In the genomic region with DNA sequence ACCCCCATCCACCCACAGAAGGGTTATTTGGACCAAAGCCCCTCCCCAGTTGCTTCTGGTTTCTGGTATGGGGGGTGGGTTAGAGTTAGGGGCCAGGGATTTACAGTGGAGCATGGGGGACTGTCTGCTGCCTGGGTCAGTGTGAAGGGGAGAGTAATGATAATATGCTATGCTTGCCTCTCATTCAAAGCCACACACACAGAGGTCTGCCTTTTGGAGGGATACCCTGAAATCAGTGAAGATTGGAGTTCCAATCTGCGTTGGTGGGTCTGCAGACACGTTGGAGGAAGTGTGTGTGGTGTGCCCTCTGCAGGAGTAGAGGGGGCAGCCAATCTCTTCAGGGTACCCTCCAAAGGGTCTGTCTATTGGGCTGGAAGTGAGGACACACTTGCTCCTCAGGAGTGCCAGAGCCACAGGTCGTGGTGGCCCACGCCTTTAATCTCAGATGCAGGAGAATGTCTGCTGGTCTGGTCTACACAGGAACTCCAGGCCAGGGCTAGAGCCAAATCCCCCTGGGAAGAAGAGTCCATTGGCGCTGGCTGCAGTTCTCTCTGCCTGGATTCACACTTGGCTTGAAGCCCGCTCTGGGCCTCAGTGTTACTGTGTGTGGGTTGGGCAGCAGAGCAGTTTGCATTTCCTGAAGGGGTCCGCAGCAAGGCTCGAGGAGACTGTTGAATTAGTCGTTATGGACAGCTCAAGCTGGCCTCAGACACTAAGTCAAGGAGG, we compare ENCODE assay signal across 8 mouse cellular contexts. TPM values are rescaled to one million over a fixed set of nuclear protein-coding genes. Genes with fewer than 3 reads are reported as not detected.
DNase-seq lines count a peak whose midpoint lies in the region; ATAC-seq and TF ChIP-seq lines count a peak whose summit lies in the region.

No protein-coding gene starts in this region.

- peaks cover 77% of the 10 kb centered on the region for H3K27me3 ChIP-seq in heart, embryonic 12.5 days (replicated peaks)
- H3K27me3 ChIP-seq in G1E (ENCODE audit: insufficient read depth, low read length), result peaks cover 21% of the 10 kb centered on the region
- H3K27me3 ChIP-seq in forebrain, embryonic 15.5 days, result no peaks in the 10 kb centered on the region
- H3K27me3 ChIP-seq in liver, embryonic 16.5 days (ENCODE audit: control insufficient read depth, insufficient read depth, low read depth, low read length), result peaks cover 62% of the 10 kb centered on the region

- H3K9ac ChIP-seq in heart, embryonic 12.5 days, result peak overlapping the region; percentile 53
- peak overlapping the region; percentile 86 for H3K9ac ChIP-seq in forebrain, embryonic 15.5 days (replicated peaks)
- no peak overlapping the region for H3K9ac ChIP-seq in liver, embryonic 16.5 days (ENCODE audit: low read depth, low read length)

- TF ChIP-seq CTCF in G1E (IDR thresholded peaks at IDR 0.05; ENCODE audit: low read depth, low read length), result no peak

- WGBS in heart, embryonic 12.5 days, result 23% methylated on average over 9 of the region's 9 CpGs
- WGBS in forebrain, embryonic 15.5 days, result 13% methylated on average over 9 of the region's 9 CpGs
- 33% methylated on average over 9 of the region's 9 CpGs for WGBS in liver, embryonic 16.5 days (ENCODE audit: insufficient replicate concordance)

- no peaks in the 10 kb centered on the region for H3K36me3 ChIP-seq in heart, embryonic 12.5 days
- H3K36me3 ChIP-seq in G1E (replicated peaks), result peaks cover 30% of the 10 kb centered on the region
- no peaks in the 10 kb centered on the region; the same call in 1 of the 2 replicates for H3K36me3 ChIP-seq in forebrain, embryonic 15.5 days
- no peaks in the 10 kb centered on the region for H3K36me3 ChIP-seq in liver, embryonic 16.5 days (ENCODE audit: control insufficient read depth, insufficient read depth)

- H3K4me1 ChIP-seq in heart, embryonic 12.5 days (replicated peaks), result peaks cover 39% of the 10 kb centered on the region
- peaks cover 75% of the 10 kb centered on the region for H3K4me1 ChIP-seq in G1E (ENCODE audit: insufficient read depth, low read depth, low read length)
- H3K4me1 ChIP-seq in forebrain, embryonic 15.5 days, result peaks cover 64% of the 10 kb centered on the region
- peaks cover 39% of the 10 kb centered on the region for H3K4me1 ChIP-seq in liver, embryonic 16.5 days (ENCODE audit: control insufficient read depth, low read depth, low read length)

- ATAC-seq in heart, embryonic 12.5 days (ENCODE audit: insufficient number of reproducible peaks, low FRiP score), result no peak
- no peak for ATAC-seq in G1E (ENCODE audit: extremely low read depth, insufficient number of reproducible peaks, low FRiP score, poor library complexity, severe bottlenecking)
- no peak for ATAC-seq in forebrain, embryonic 15.5 days (replicated peaks)
- no peak for ATAC-seq in liver, embryonic 16.5 days (ENCODE audit: low read depth)

- H3K27ac ChIP-seq in heart, embryonic 12.5 days (ENCODE audit: poor library complexity, severe bottlenecking), result no peak overlapping the region
- peak overlapping the region; percentile 89 for H3K27ac ChIP-seq in forebrain, embryonic 15.5 days (replicated peaks)
- no peak overlapping the region for H3K27ac ChIP-seq in liver, embryonic 16.5 days (ENCODE audit: low read length)

- H3K4me3 ChIP-seq in heart, embryonic 12.5 days, result peak overlapping the region; percentile 51
- peak overlapping the region; percentile 72 for H3K4me3 ChIP-seq in G1E (ENCODE audit: low read depth, low read length)
- peak overlapping the region; percentile 74 for H3K4me3 ChIP-seq in forebrain, embryonic 15.5 days
- H3K4me3 ChIP-seq in liver, embryonic 16.5 days (ENCODE audit: low read depth, low read length), result no peak overlapping the region

- no peaks in the 10 kb centered on the region for H3K9me3 ChIP-seq in heart, embryonic 12.5 days (replicated peaks)
- H3K9me3 ChIP-seq in G1E (replicated peaks), result no peaks in the 10 kb centered on the region
- H3K9me3 ChIP-seq in forebrain, embryonic 15.5 days, result no peaks in the 10 kb centered on the region
- H3K9me3 ChIP-seq in liver, embryonic 16.5 days (replicated peaks; ENCODE audit: control insufficient read depth, low read length), result no peaks in the 10 kb centered on the region

- no peak for DNase-seq in heart, postnatal 14 days
- DNase-seq in G1E (ENCODE audit: low spot score), result no peak
- no peak for DNase-seq in spleen, postnatal 14 days (ENCODE audit: low spot score in 2 of 2)
- DNase-seq in gastrocnemius, postnatal 25 days, result no peak
- DNase-seq in adrenal gland, postnatal 10 days, result no peak

- H3K4me2 ChIP-seq in heart, embryonic 12.5 days, result peak overlapping the region; percentile 85
- H3K4me2 ChIP-seq in forebrain, embryonic 15.5 days (replicated peaks), result peak overlapping the region; percentile 97
- 0 out of 2 replicates have a peak overlapping the region, but pooled peaks have one; percentile 70 for H3K4me2 ChIP-seq in liver, embryonic 16.5 days (ENCODE audit: low read depth, low read length)

- intact Hi-C loops in heart, postnatal 14 days (cut with DNase I), result loop anchor here (5.0 kb wide), 1 partner anchor 217 kb away; no protein-coding TSS in a partner anchor

RNA-seq across cellular contexts. Expression of a gene that starts 1.7 kb away (rescaled TPM):
- 2.2 TPM in 2 replicates for polyA plus RNA-seq in heart, embryonic 12.5 days (2016; fragmentation: Nextera tagmentation; extraction: Ambion mirVana)
- total RNA-seq in heart, postnatal 14 days (2021), result 1 to 10 TPM in 1 of 2 experiments, under 1 TPM in 1; 0.19 to 1.2 TPM
- total RNA-seq in G1E (2014; fragmentation: Nextera tagmentation), result 21.8 and 23.8 TPM in 2 replicates
- 6.8 and 9.4 TPM in 2 replicates for total RNA-seq in G1E (2017)
- 47.4 and 50.3 TPM in 2 replicates for polyA plus RNA-seq in G1E (2012)
- 240 and 243 TPM in 2 replicates for polyA plus RNA-seq in forebrain, embryonic 15.5 days (2015; fragmentation: Nextera tagmentation; extraction: Ambion mirVana)
- polyA plus RNA-seq in liver, embryonic 16.5 days (2015; fragmentation: Nextera tagmentation; extraction: Ambion mirVana), result 1.2 and 1.5 TPM in 2 replicates
- 1 to 10 TPM; 1.9 to 2.0 TPM for total RNA-seq in gastrocnemius, postnatal 25 days (2021)
- total RNA-seq in adrenal gland, postnatal 10 days (2021), result 1 to 10 TPM; 1.4 to 2.6 TPM

RNA-seq across cellular contexts. Expression of a gene that starts 16.3 kb away (rescaled TPM):
- 13.2 and 13.9 TPM in 2 replicates for polyA plus RNA-seq in heart, embryonic 12.5 days (2016; fragmentation: Nextera tagmentation; extraction: Ambion mirVana)
- 10 to 100 TPM; 13.2 to 15.4 TPM for total RNA-seq in heart, postnatal 14 days (2021)
- not detected in 2 replicates for total RNA-seq in G1E (2014; fragmentation: Nextera tagmentation)
- not detected in 2 replicates for total RNA-seq in G1E (2017)
- polyA plus RNA-seq in G1E (2012), result 0.23 and 0.28 TPM in 2 replicates
- 6.5 and 8.7 TPM in 2 replicates for polyA plus RNA-seq in forebrain, embryonic 15.5 days (2015; fragmentation: Nextera tagmentation; extraction: Ambion mirVana)
- polyA plus RNA-seq in liver, embryonic 16.5 days (2015; fragmentation: Nextera tagmentation; extraction: Ambion mirVana), result 2.5 and 2.7 TPM in 2 replicates
- 1 to 10 TPM; 5.2 to 6.5 TPM for total RNA-seq in gastrocnemius, postnatal 25 days (2021)
- 10 to 100 TPM; 13.8 to 14.3 TPM for total RNA-seq in adrenal gland, postnatal 10 days (2021)

RNA-seq across cellular contexts. Expression of a gene that starts 23.7 kb away (rescaled TPM):
- 87.7 and 90.4 TPM in 2 replicates for polyA plus RNA-seq in heart, embryonic 12.5 days (2016; fragmentation: Nextera tagmentation; extraction: Ambion mirVana)
- total RNA-seq in heart, postnatal 14 days (2021), result 10 to 100 TPM; 39.2 to 42.9 TPM
- total RNA-seq in G1E (2014; fragmentation: Nextera tagmentation), result 24.4 and 33.4 TPM in 2 replicates
- 19.3 and 21.4 TPM in 2 replicates for total RNA-seq in G1E (2017)
- 102 and 138 TPM in 2 replicates for polyA plus RNA-seq in G1E (2012)
- polyA plus RNA-seq in forebrain, embryonic 15.5 days (2015; fragmentation: Nextera tagmentation; extraction: Ambion mirVana), result 43.8 and 48.8 TPM in 2 replicates
- polyA plus RNA-seq in liver, embryonic 16.5 days (2015; fragmentation: Nextera tagmentation; extraction: Ambion mirVana), result 30.9 and 38.6 TPM in 2 replicates
- 1 to 10 TPM; 3.4 to 5.2 TPM for total RNA-seq in gastrocnemius, postnatal 25 days (2021)
- 10 to 100 TPM; 33.2 to 36.6 TPM for total RNA-seq in adrenal gland, postnatal 10 days (2021)

RNA-seq across cellular contexts. Expression of a gene that starts 57.2 kb away (rescaled TPM):
- polyA plus RNA-seq in heart, embryonic 12.5 days (2016; fragmentation: Nextera tagmentation; extraction: Ambion mirVana), result 9.2 and 11.7 TPM in 2 replicates
- total RNA-seq in heart, postnatal 14 days (2021), result 1 to 10 TPM; 2.0 to 2.2 TPM
- not detected in 2 replicates for total RNA-seq in G1E (2014; fragmentation: Nextera tagmentation)
- 0.12 and 0.22 TPM in 2 replicates for total RNA-seq in G1E (2017)
- not detected in 2 replicates for polyA plus RNA-seq in G1E (2012)
- 0.95 TPM in 1 of 2 replicates, not detected in the other for polyA plus RNA-seq in forebrain, embryonic 15.5 days (2015; fragmentation: Nextera tagmentation; extraction: Ambion mirVana)
- 5.3 and 5.8 TPM in 2 replicates for polyA plus RNA-seq in liver, embryonic 16.5 days (2015; fragmentation: Nextera tagmentation; extraction: Ambion mirVana)
- total RNA-seq in gastrocnemius, postnatal 25 days (2021), result 1 to 10 TPM in 1 of 2 experiments, under 1 TPM in 1; 0.31 to 1.4 TPM
- 1 to 10 TPM; 2.0 to 2.4 TPM for total RNA-seq in adrenal gland, postnatal 10 days (2021)

Comparison
In these comparisons a context has a peak if more than half of its experiments do, and no peak if none do; other contexts are left out.
1. RNA of a gene that starts 16.3 kb away (total RNA-seq): 13.2 to 15.4 TPM in heart, postnatal 14 days, 13.8 to 14.3 TPM in adrenal gland, postnatal 10 days and 5.2 to 6.5 TPM in gastrocnemius, postnatal 25 days; not detected in G1E; every median in the first group is over 4 times any median in the second.
2. Peak in every context shown above with its lines, with median percentiles within 50 percentile points of each other: H3K4me2 ChIP-seq.